Comparison of ENCODE assay signal across 9 mouse cellular contexts in genomic region chr6:145125591-145126113, GRCm38 (mm10). TPM values are rescaled to one million over a fixed set of nuclear protein-coding genes. Genes with fewer than 3 reads are reported as not detected.
DNase-seq lines count a peak whose midpoint lies in the region; ATAC-seq and TF ChIP-seq lines count a peak whose summit lies in the region.
"Had no signal": no experiment of that assay in that cellular context is flagged by ENCODE, and none has a peak within 500 bp of the region (broad histone marks: within the 10 kb centered on the region; RNA-seq: fewer than 3 reads in every experiment).

No protein-coding gene starts in this region.

- H3K9me3 ChIP-seq in hindbrain, postnatal 0 days (ENCODE audit: low read length), result no peaks in the 10 kb centered on the region
- no peaks in the 10 kb centered on the region for H3K9me3 ChIP-seq in hindbrain, embryonic 14.5 days (ENCODE audit: control insufficient read depth, low read length)
- H3K9me3 ChIP-seq: limb, embryonic 13.5 days had no signal

- no peak for TF ChIP-seq CTCF in hindbrain, postnatal 0 days (IDR thresholded peaks at IDR 0.05; ENCODE audit: low read depth)

- no peak overlapping the region for H3K4me3 ChIP-seq in hindbrain, postnatal 0 days (ENCODE audit: low read length)
- H3K4me3 ChIP-seq in hindbrain, embryonic 14.5 days (replicated peaks; ENCODE audit: low read length), result no peak overlapping the region
- H3K4me3 ChIP-seq: limb, embryonic 13.5 days had no signal

- ATAC-seq in hindbrain, postnatal 0 days, result peak; percentile 72; the same call in 1 of the 2 replicates
- ATAC-seq in hindbrain, embryonic 14.5 days (ENCODE audit: low FRiP score), result no peak

- no peaks in the 10 kb centered on the region for H3K27me3 ChIP-seq in hindbrain, postnatal 0 days (ENCODE audit: insufficient read depth, low read length)
- H3K27me3 ChIP-seq in hindbrain, embryonic 14.5 days (ENCODE audit: control insufficient read depth, insufficient read depth, low read length), result no peaks in the 10 kb centered on the region
- H3K27me3 ChIP-seq: limb, embryonic 13.5 days had no signal

- H3K36me3 ChIP-seq in hindbrain, postnatal 0 days (ENCODE audit: insufficient read depth, low read length), result no peaks in the 10 kb centered on the region
- no peaks in the 10 kb centered on the region for H3K36me3 ChIP-seq in hindbrain, embryonic 14.5 days (replicated peaks; ENCODE audit: control insufficient read depth, insufficient read depth)
- H3K36me3 ChIP-seq: limb, embryonic 13.5 days had no signal

- peak; percentile 15 for DNase-seq in hindbrain, postnatal 0 days (ENCODE audit: low spot score)
- no peak for DNase-seq in hindbrain, embryonic 14.5 days (ENCODE audit: low spot score)
- peak; percentile 42 for DNase-seq in adrenal gland, postnatal 14 days
- peak; percentile 62 to 76 for DNase-seq in heart, adult 18-20 months
- peak; percentile 73 for DNase-seq in kidney, adult 9 months
- no peak for DNase-seq in left cerebral cortex, adult 18-20 months (ENCODE audit: low spot score in 2 of 2)
- no peak for DNase-seq in left cerebral cortex, postnatal 10 days (ENCODE audit: extremely low spot score in 1 of 2, low spot score in 2 of 2)
- DNase-seq in B cell, adult 2 months, result no peak

- H3K4me1 ChIP-seq in hindbrain, postnatal 0 days (ENCODE audit: insufficient read depth, low read length), result no peaks in the 10 kb centered on the region
- 0 out of 2 replicates have a peak, but pooled peaks cover 4% of the 10 kb centered on the region for H3K4me1 ChIP-seq in hindbrain, embryonic 14.5 days (replicated peaks; ENCODE audit: control insufficient read depth, insufficient read depth, low read length)

- WGBS in hindbrain, postnatal 0 days, result 53% methylated on average over 7 of the region's 7 CpGs
- WGBS in hindbrain, embryonic 14.5 days, result 61% methylated on average over 7 of the region's 7 CpGs

- H3K4me2 ChIP-seq in hindbrain, postnatal 0 days (ENCODE audit: low read depth, low read length), result no peak overlapping the region
- no peak overlapping the region for H3K4me2 ChIP-seq in hindbrain, embryonic 14.5 days (replicated peaks)
- H3K4me2 ChIP-seq: limb, embryonic 13.5 days had no signal

- no peak overlapping the region for H3K27ac ChIP-seq in hindbrain, postnatal 0 days
- H3K27ac ChIP-seq in hindbrain, embryonic 14.5 days, result no peak overlapping the region
- H3K27ac ChIP-seq: limb, embryonic 13.5 days had no signal

- intact Hi-C loops in left cerebral cortex, postnatal 10 days (cut with DNase I), result no loop called here

- H3K9ac ChIP-seq in hindbrain, postnatal 0 days (replicated peaks; ENCODE audit: low read length), result no peak overlapping the region
- no peak overlapping the region for H3K9ac ChIP-seq in hindbrain, embryonic 14.5 days
- H3K9ac ChIP-seq: limb, embryonic 13.5 days had no signal

RNA-seq across cellular contexts. Expression of gene Lrmp, which starts 10.2 kb away (rescaled TPM):
- 1.7 and 4.4 TPM in 2 replicates for total RNA-seq in hindbrain, postnatal 0 days (2014; rRNA removed)
- 0.54 and 0.74 TPM in 2 replicates for polyA plus RNA-seq in hindbrain, postnatal 0 days (2015; fragmentation: Nextera tagmentation; extraction: Ambion mirVana)
- polyA plus RNA-seq in hindbrain, embryonic 14.5 days (2014; fragmentation: Nextera tagmentation; extraction: Ambion mirVana), result 0.78 and 1.0 TPM in 2 replicates
- total RNA-seq in adrenal gland, postnatal 14 days (2021), result 5.3 and 15.6 TPM in 2 replicates
- total RNA-seq in heart, adult 18-20 months (2021), result 1 to 10 TPM; 1.3 to 4.2 TPM
- 1 to 10 TPM; 1.9 to 3.8 TPM for total RNA-seq in left cerebral cortex, adult 18-20 months (2021)
- 1 to 10 TPM; 1.5 to 1.9 TPM for total RNA-seq in left cerebral cortex, postnatal 10 days (2021)

RNA-seq across cellular contexts. Expression of gene Bcat1, which starts 49.7 kb away (rescaled TPM):
- 81.8 and 94.3 TPM in 2 replicates for total RNA-seq in hindbrain, postnatal 0 days (2014; rRNA removed)
- 58.2 and 59.7 TPM in 2 replicates for polyA plus RNA-seq in hindbrain, postnatal 0 days (2015; fragmentation: Nextera tagmentation; extraction: Ambion mirVana)
- 101 and 123 TPM in 2 replicates for polyA plus RNA-seq in hindbrain, embryonic 14.5 days (2014; fragmentation: Nextera tagmentation; extraction: Ambion mirVana)
- total RNA-seq in adrenal gland, postnatal 14 days (2021), result 5.9 and 8.0 TPM in 2 replicates
- 1 to 10 TPM in 1 of 2 experiments, under 1 TPM in 1; 0.46 to 1.1 TPM for total RNA-seq in heart, adult 18-20 months (2021)
- total RNA-seq in left cerebral cortex, adult 18-20 months (2021), result 10 to 100 TPM; 79.0 to 94.8 TPM
- total RNA-seq in left cerebral cortex, postnatal 10 days (2021), result 10 to 100 TPM; 65.1 to 65.9 TPM

Comparison
In these comparisons a context has a peak if more than half of its experiments do, and no peak if none do; other contexts are left out.
1. DNase-seq: peak in hindbrain, postnatal 0 days (single experiment), adrenal gland, postnatal 14 days (single experiment), heart, adult 18-20 months (2 of 2) and kidney, adult 9 months (single experiment); none in hindbrain, embryonic 14.5 days (single experiment), left cerebral cortex, adult 18-20 months (0 of 2), left cerebral cortex, postnatal 10 days (0 of 2) and B cell, adult 2 months (0 of 2).